Mouse (Mus musculus) brain, adult 2 months (tissue): Measurements from ENCODE around the gene Vegfb.

Experiments
- DNase-seq: peaks from one replicate; pipeline ENCODE4 v3.0.0; 2011; ENCODE audit warnings: low read depth, low spot score

Gene Vegfb

GRCm38 (mm10) chr19:6987061-6987903 is at the start of gene Vegfb:
TSS of gene Vegfb (minus strand) at chr19:6987651.
- DNase-seq, result peak; percentile 67

- no peak for DNase-seq
Observed at GRCm38 (mm10) chr19:7034006-7034405, 46.6 kb upstream of the Vegfb start.

- DNase-seq, result peak; percentile 87
Observed at GRCm38 (mm10) chr19:7029531-7029930, 42.1 kb upstream of the Vegfb start.

GRCm38 (mm10) chr19:7020224-7020641 is 32.8 kb upstream of the Vegfb start:
- DNase-seq, result peak; percentile 80

- DNase-seq, result peak; percentile 36
Observed at GRCm38 (mm10) chr19:7019191-7019590, 31.7 kb upstream of the Vegfb start, which contains the start of gene Fermt3. TSS of gene Fermt3 (minus strand) at chr19:7019469.

- DNase-seq, result no peak
Observed at GRCm38 (mm10) chr19:7018546-7018945, 31.1 kb upstream of the Vegfb start.

- no peak for DNase-seq
Observed at GRCm38 (mm10) chr19:7017541-7018457, 30.3 kb upstream of the Vegfb start.

GRCm38 (mm10) chr19:7014481-7015135 is 27.2 kb upstream of the Vegfb start:
- DNase-seq, result no peak

GRCm38 (mm10) chr19:7013984-7014383 is 26.5 kb upstream of the Vegfb start:
- no peak for DNase-seq

GRCm38 (mm10) chr19:7012426-7012825 is 25.0 kb upstream of the Vegfb start:
- DNase-seq, result no peak

- peak; percentile 36 for DNase-seq
Observed at GRCm38 (mm10) chr19:7006892-7007593, 19.6 kb upstream of the Vegfb start.

- no peak for DNase-seq
Observed at GRCm38 (mm10) chr19:6999360-7000063, 12.1 kb upstream of the Vegfb start.

- no peak for DNase-seq
Observed at GRCm38 (mm10) chr19:6997721-6998290, 10.4 kb upstream of the Vegfb start.

- peak; percentile 96 for DNase-seq
Observed at GRCm38 (mm10) chr19:6996006-6996405, 8.6 kb upstream of the Vegfb start, which contains the start of the genes Nudt22 and Trpt1. TSS of gene Nudt22 (minus strand) at chr19:6996117. TSS of gene Trpt1 (plus strand) at chr19:6996131.

- peak; percentile 66 for DNase-seq
Observed at GRCm38 (mm10) chr19:6995255-6995991, 8.0 kb upstream of the Vegfb start.

- no peak for DNase-seq
Observed at GRCm38 (mm10) chr19:6994489-6994888, 7.0 kb upstream of the Vegfb start.

- no peak for DNase-seq
Observed at GRCm38 (mm10) chr19:6994002-6994401, 6.6 kb upstream of the Vegfb start.

- DNase-seq, result no peak
Observed at GRCm38 (mm10) chr19:6993011-6993770, 5.7 kb upstream of the Vegfb start.
